Mouse (Mus musculus): ENCODE measurements around the gene Gars. TPM values are rescaled to one million over a fixed set of nuclear protein-coding genes. Genes with fewer than 3 reads are reported as not detected.

The Gars gene
- polyA plus RNA-seq (2016; fragmentation: Nextera tagmentation; extraction: Ambion mirVana): 220 and 246 TPM in 2 replicates

- Histone ChIP-seq H3K36me3 (0 out of 2 replicates have a peak, but pooled peaks cover 2% of the 10 kb centered on the region), H3K9me3 (no peaks in the 10 kb centered on the region), H3K4me3 (peak within 1 kb of the TSS; percentile 100), H3K4me1 (peaks cover 13% of the 10 kb centered on the region; the same call in 1 of the 2 replicates), H3K27me3 (ENCODE audit: insufficient read depth, poor library complexity, severe bottlenecking) (no peaks in the 10 kb centered on the region), H3K27ac (peak within 1 kb of the TSS; percentile 99)
- under 1% methylated on average over 87 of the region's 87 CpGs for WGBS
- peak; percentile 90 for DNase-seq (ENCODE audit: low spot score)
These were observed at the start of gene Gars for GRCm38 (mm10) chr6:55037799-55038670. TSS of gene Gars (plus strand) at chr6:55038007.

GRCm38 (mm10) chr6:54988141-54988540, 49.7 kb upstream of the Gars start:
- peaks cover 5% of the 10 kb centered on the region; the same call in 1 of the 2 replicates for H3K27me3 ChIP-seq (ENCODE audit: insufficient read depth, poor library complexity, severe bottlenecking)
- no peaks in the 10 kb centered on the region for H3K9me3 ChIP-seq
- DNase-seq (ENCODE audit: low spot score): no peak
- peaks cover 14% of the 10 kb centered on the region for H3K4me1 ChIP-seq
- H3K4me3 ChIP-seq: no peak overlapping the region
- 91% methylated on average over 6 of the region's 6 CpGs for WGBS
- no peak overlapping the region for H3K27ac ChIP-seq
- no peaks in the 10 kb centered on the region for H3K36me3 ChIP-seq

- Histone ChIP-seq H3K27ac (no peak overlapping the region), H3K4me1 (peaks cover 14% of the 10 kb centered on the region), H3K9me3 (no peaks in the 10 kb centered on the region), H3K36me3 (no peaks in the 10 kb centered on the region), H3K4me3 (no peak overlapping the region), H3K27me3 (ENCODE audit: insufficient read depth, poor library complexity, severe bottlenecking) (peaks cover 5% of the 10 kb centered on the region; the same call in 1 of the 2 replicates)
- WGBS: 63% methylated on average over 2 of the region's 2 CpGs
- DNase-seq (ENCODE audit: low spot score): no peak
These were observed 46.6 kb upstream of the Gars start for GRCm38 (mm10) chr6:54991189-54991588.

DNA sequence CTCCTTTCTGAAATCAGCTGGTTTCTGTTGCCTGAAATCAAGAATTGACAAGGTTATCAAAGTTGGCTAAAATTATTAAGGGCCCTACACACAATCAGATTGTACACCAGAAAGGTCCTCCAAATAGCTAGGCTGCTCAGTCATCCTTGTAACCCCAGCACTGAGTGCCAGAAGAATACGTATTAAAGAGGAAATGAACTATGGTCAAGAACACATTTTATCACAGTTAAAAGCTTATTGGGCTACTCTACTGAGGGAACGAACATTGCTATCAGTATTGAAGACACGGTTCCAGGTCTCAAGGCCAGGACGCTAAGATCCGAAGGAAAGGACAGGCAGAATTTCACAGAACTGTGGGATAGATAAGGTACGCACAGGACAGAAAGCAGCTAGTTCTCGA, 45.7 kb upstream of the Gars start:
- H3K36me3 ChIP-seq: no peaks in the 10 kb centered on the region
- no peak for DNase-seq (ENCODE audit: low spot score)
- H3K27ac ChIP-seq: peak overlapping the region; percentile 83
- WGBS: 5% methylated on average over 7 of the region's 7 CpGs
- peaks cover 5% of the 10 kb centered on the region; the same call in 1 of the 2 replicates for H3K27me3 ChIP-seq (ENCODE audit: insufficient read depth, poor library complexity, severe bottlenecking)
- peaks cover 14% of the 10 kb centered on the region for H3K4me1 ChIP-seq
- H3K9me3 ChIP-seq: no peaks in the 10 kb centered on the region
- peak overlapping the region; percentile 71 for H3K4me3 ChIP-seq

DNA sequence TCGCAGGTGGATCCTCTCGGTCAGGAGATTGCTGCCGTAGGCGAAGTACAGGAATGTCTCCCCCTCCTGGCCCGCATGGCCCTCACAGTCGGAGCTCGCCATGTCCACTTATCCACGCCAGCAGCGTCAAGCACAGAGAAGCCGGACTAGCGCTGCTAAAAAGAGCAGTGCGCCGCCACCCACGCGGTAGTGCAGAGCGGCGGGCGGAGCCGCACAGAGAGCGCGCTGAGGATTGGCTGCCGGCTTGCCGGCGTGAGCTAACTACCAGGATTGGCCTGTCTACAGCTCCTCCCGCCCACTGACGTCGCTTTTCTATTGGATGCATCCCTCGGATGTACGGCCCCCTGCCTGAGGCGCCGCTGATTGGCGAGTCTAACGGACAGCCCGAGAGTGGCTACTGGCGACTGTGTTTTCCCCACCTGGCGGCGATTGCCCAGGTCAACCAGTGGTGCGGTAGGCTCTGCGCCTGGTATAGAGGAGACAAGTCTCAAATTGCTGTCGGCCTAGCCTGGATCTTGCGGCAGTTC, 45.0 kb upstream of the Gars start, which contains the start of gene Ggct:
Gene Ggct, minus strand, starts transcription at position 217 of the 527 bp plus-strand sequence.
- no peaks in the 10 kb centered on the region for H3K9me3 ChIP-seq
- under 1% methylated on average over 41 of the region's 41 CpGs for WGBS
- H3K4me1 ChIP-seq: peaks cover 14% of the 10 kb centered on the region
- no peaks in the 10 kb centered on the region for H3K36me3 ChIP-seq
- peaks cover 5% of the 10 kb centered on the region; the same call in 1 of the 2 replicates for H3K27me3 ChIP-seq (ENCODE audit: insufficient read depth, poor library complexity, severe bottlenecking)
- peak within 1 kb of the TSS; percentile 71 for H3K4me3 ChIP-seq
- H3K27ac ChIP-seq: peak within 1 kb of the TSS; percentile 83
- peak; percentile 99 for DNase-seq (ENCODE audit: low spot score)

DNA sequence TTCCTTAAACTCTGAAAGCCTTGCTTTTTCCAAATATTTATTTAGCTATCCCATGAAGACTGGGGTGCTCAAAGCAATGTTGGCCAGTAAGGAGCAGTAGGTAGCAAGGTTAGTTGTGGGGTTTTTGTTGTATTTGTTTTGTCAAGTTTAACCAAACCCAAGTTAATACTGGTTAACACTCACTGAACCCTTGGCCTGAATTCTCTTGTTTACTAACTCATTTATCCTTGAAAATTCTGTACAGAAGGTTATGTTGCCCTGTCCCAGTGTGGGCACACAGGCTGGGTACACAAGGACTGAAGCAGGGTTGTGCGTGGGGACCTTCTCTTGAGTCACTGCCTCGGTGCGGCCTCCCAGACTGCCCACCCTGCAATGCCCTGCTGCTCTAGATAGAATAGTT, 41.4 kb upstream of the Gars start:
- 89% methylated on average over 3 of the region's 3 CpGs for WGBS
- H3K27ac ChIP-seq: no peak overlapping the region
- H3K27me3 ChIP-seq (ENCODE audit: insufficient read depth, poor library complexity, severe bottlenecking): peaks cover 4% of the 10 kb centered on the region; the same call in 1 of the 2 replicates
- H3K9me3 ChIP-seq: no peaks in the 10 kb centered on the region
- peaks cover 12% of the 10 kb centered on the region for H3K4me1 ChIP-seq
- no peak for DNase-seq (ENCODE audit: low spot score)
- H3K4me3 ChIP-seq: no peak overlapping the region
- no peaks in the 10 kb centered on the region for H3K36me3 ChIP-seq

DNA sequence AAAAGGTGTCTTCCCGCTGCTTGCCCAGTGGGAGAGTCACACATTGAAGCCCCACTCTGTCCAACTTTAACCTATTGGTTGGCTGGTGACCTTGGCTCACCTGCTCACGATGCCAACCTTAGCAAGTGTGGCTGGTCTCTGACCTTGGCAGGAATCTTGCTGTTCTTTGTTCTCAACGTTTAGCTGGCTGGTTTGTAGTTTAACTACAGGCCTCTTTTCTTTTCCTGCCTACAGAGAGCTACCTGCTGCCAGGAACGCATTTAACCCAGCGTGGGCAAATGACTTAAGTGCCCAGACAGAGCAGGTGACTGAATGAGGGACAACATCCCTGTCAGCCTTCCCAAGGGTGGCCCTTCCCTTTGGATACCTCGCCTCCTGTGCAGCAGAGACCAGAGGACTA, 40.1 kb upstream of the Gars start:
- Histone ChIP-seq H3K4me1 (0 out of 2 replicates have a peak, but pooled peaks cover 1% of the 10 kb centered on the region), H3K4me3 (no peak overlapping the region), H3K9me3 (no peaks in the 10 kb centered on the region), H3K27ac (no peak overlapping the region), H3K36me3 (no peaks in the 10 kb centered on the region), H3K27me3 (ENCODE audit: insufficient read depth, poor library complexity, severe bottlenecking) (peaks cover 4% of the 10 kb centered on the region; the same call in 1 of the 2 replicates)
- DNase-seq (ENCODE audit: low spot score): no peak
- 82% methylated on average over 6 of the region's 6 CpGs for WGBS

- H3K9me3 ChIP-seq: no peaks in the 10 kb centered on the region
- WGBS: 81% methylated on average over 4 of the region's 4 CpGs
These were observed 36.5 kb upstream of the Gars start for GRCm38 (mm10) chr6:55001320-55001719.

DNA sequence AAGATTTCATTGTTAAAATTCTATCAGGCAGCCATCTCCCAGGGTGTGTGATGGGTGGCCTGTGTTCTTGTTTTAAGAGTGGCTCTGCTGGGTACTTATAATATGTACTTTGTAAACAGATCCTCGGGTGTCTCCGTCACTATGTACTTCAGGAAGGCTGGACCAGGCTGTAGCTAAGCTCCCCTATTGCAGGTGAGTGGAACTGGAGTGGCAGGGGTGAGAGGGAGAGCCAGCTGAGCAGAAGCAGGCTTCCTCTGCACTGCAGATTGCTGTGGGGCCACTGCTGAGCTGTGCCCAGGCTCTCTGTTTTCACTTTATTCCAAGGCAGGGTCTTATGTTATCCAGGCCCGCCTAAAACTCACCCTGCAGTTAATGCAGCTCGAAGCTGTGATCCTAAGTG, 35.4 kb upstream of the Gars start:
- H3K27ac ChIP-seq: no peak overlapping the region
- H3K36me3 ChIP-seq: no peaks in the 10 kb centered on the region
- WGBS: 62% methylated on average over 4 of the region's 4 CpGs
- peaks cover 4% of the 10 kb centered on the region; the same call in 1 of the 2 replicates for H3K27me3 ChIP-seq (ENCODE audit: insufficient read depth, poor library complexity, severe bottlenecking)
- H3K4me3 ChIP-seq: no peak overlapping the region
- H3K9me3 ChIP-seq: no peaks in the 10 kb centered on the region
- DNase-seq (ENCODE audit: low spot score): no peak
- H3K4me1 ChIP-seq: 0 out of 2 replicates have a peak, but pooled peaks cover 5% of the 10 kb centered on the region

More at GRCm38 (mm10) chr6:55001320-55001719, 36.5 kb upstream of the Gars start:
- DNase-seq (ENCODE audit: low spot score): no peak
- no peak overlapping the region for H3K27ac ChIP-seq
- peaks cover 4% of the 10 kb centered on the region; the same call in 1 of the 2 replicates for H3K27me3 ChIP-seq (ENCODE audit: insufficient read depth, poor library complexity, severe bottlenecking)
- no peaks in the 10 kb centered on the region for H3K36me3 ChIP-seq
- H3K4me3 ChIP-seq: no peak overlapping the region
- 0 out of 2 replicates have a peak, but pooled peaks cover 5% of the 10 kb centered on the region for H3K4me1 ChIP-seq

GRCm38 (mm10) chr6:55003559-55003958, 34.2 kb upstream of the Gars start:
- Histone ChIP-seq H3K27me3 (ENCODE audit: insufficient read depth, poor library complexity, severe bottlenecking) (peaks cover 8% of the 10 kb centered on the region; the same call in 1 of the 2 replicates), H3K4me3 (no peak overlapping the region), H3K9me3 (no peaks in the 10 kb centered on the region), H3K27ac (no peak overlapping the region), H3K4me1 (0 out of 2 replicates have a peak, but pooled peaks cover 5% of the 10 kb centered on the region), H3K36me3 (no peaks in the 10 kb centered on the region)
- DNase-seq (ENCODE audit: low spot score): no peak
- 61% methylated on average over 4 of the region's 4 CpGs for whole genome bisulfite sequencing

GRCm38 (mm10) chr6:55008401-55008800, 29.4 kb upstream of the Gars start:
- Histone ChIP-seq H3K4me3 (no peak overlapping the region), H3K9me3 (no peaks in the 10 kb centered on the region), H3K27ac (no peak overlapping the region), H3K27me3 (ENCODE audit: insufficient read depth, poor library complexity, severe bottlenecking) (peaks cover 15% of the 10 kb centered on the region; the same call in 1 of the 2 replicates), H3K4me1 (0 out of 2 replicates have a peak, but pooled peaks cover 5% of the 10 kb centered on the region), H3K36me3 (no peaks in the 10 kb centered on the region)
- no peak for DNase-seq (ENCODE audit: low spot score)
- 78% methylated on average over 8 of the region's 8 CpGs for WGBS

DNA sequence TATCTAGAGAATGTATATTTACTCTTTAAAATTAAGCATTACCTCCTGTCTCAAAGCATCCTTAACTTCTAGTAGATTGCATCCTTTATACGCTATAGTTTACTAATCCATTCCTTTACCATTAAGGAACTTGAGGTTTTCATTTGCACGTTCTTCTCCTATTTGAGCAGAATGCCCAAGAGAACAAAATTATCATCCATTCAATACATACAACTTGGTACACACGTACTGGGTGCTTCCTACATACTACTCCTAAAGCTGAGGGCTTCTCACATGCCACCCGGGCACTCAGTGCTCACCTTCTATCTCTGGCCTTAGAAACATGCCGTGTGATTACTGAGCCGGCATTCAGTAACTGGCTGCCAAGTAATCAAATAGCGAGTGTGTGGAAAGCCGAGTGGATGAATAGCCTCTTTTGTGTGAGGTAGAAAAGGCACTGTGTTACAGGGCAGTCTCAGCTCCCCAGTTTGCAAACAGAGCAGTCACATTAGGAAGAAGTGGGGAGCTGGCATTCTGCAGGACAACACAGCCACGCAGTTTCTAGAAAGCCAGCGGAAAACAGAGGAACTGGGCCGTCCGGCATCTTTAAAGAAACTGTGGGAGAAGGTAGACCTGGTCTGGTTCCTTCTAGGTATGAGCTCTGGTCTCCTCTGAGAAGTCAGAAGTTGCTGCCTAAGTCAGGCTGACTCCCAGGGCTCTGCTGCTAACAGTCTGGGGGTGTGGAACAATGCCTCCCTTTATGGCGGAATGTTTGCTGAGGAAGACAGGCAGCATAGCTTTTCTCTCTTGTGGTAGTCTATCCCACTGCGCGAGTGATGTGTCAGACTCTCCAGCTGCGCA, 28.2 kb upstream of the Gars start:
- WGBS: 26% methylated on average over 16 of the region's 16 CpGs
- no peak for DNase-seq (ENCODE audit: low spot score)
- Histone ChIP-seq H3K27me3 (ENCODE audit: insufficient read depth, poor library complexity, severe bottlenecking) (peaks cover 15% of the 10 kb centered on the region; the same call in 1 of the 2 replicates), H3K4me1 (0 out of 2 replicates have a peak, but pooled peaks cover 3% of the 10 kb centered on the region), H3K36me3 (no peaks in the 10 kb centered on the region), H3K27ac (0 out of 2 replicates have a peak overlapping the region, but pooled peaks have one; percentile 56), H3K9me3 (no peaks in the 10 kb centered on the region), H3K4me3 (peak overlapping the region; percentile 20; the same call in 1 of the 2 replicates)

Data from heart, embryonic 10.5 days (tissue).